Mouse (Mus musculus) adrenal gland, postnatal 10 days (tissue): ENCODE results near the gene Il17d. TPM values are rescaled to one million over a fixed set of nuclear protein-coding genes. Genes with fewer than 3 reads are reported as not detected.

Experiments used
- total RNA-seq, 2 experiments: library from RNA; stranded (reverse); gene quantifications; 2 replicates each; pipeline ENCODE4 v1.2.3; 2021

Gene Il17d
- total RNA-seq, 2 experiments from 2014 or later = 3.3 to 3.8 TPM

Other genes starting within 250 kb of the Il17d start
- gene Cryl1, start 126.2 kb upstream of the Il17d start, total RNA-seq = 10 to 100 TPM; 18.7 to 19.6 TPM
- gene Ift88, start 100.7 kb upstream of the Il17d start, total RNA-seq = 1 to 10 TPM; 7.2 to 8.9 TPM
- gene Eef1akmt1, start 46.8 kb downstream of the Il17d start, total RNA-seq = 10 to 100 TPM; 32.3 to 34.6 TPM
- 10 to 100 TPM; 20.7 to 28.1 TPM for gene Xpo4, start 140.7 kb downstream of the Il17d start, total RNA-seq
- gene Gm49361, start 221.3 kb downstream of the Il17d start, total RNA-seq = 1 to 10 TPM in 1 of 2 experiments, under 1 TPM in 1; 0.94 to 3.9 TPM
- gene Lats2, start 233.6 kb downstream of the Il17d start, total RNA-seq = 10 to 100 TPM; 33.6 to 34.4 TPM